Mouse (Mus musculus) kidney, adult 2 months (tissue): ENCODE results near the gene Plxdc1. TPM values are rescaled to one million over a fixed set of nuclear protein-coding genes. Genes with fewer than 3 reads are reported as not detected.

Experiments
- DNase-seq: peaks from one replicate; pipeline ENCODE4 v3.0.0; 2021
- H3K27ac ChIP-seq: fragments of 200-500 bp; 2 replicates; pipeline ENCODE4 v1.5.1; 2012; ENCODE audit warnings: low read depth, low read length, control low read depth, inconsistent platforms; ENCODE audit not compliant: insufficient read depth
- H3K27me3 ChIP-seq: fragments of 200-500 bp; replicated peaks from 2 replicates; pipeline ENCODE4 v1.6.1; 2012; ENCODE audit warnings: mild to moderate bottlenecking, moderate library complexity, low read length, inconsistent platforms; ENCODE audit not compliant: control insufficient read depth, insufficient read depth
- H3K36me3 ChIP-seq: fragments of 200-500 bp; 2 replicates; pipeline ENCODE4 v1.6.1; 2012; ENCODE audit warnings: mild to moderate bottlenecking, moderate library complexity, low read length, inconsistent platforms; ENCODE audit not compliant: control insufficient read depth, insufficient read depth
- H3K4me1 ChIP-seq: fragments of 200-500 bp; 2 replicates; pipeline ENCODE4 v1.6.1; 2011; ENCODE audit warnings: low read length; ENCODE audit not compliant: control insufficient read depth, insufficient read depth
- H3K4me3 ChIP-seq: fragments of 200-500 bp; 2 replicates; pipeline ENCODE4 v1.5.1; 2011; ENCODE audit warnings: mild to moderate bottlenecking, low read depth, low read length, control low read depth; ENCODE audit not compliant: insufficient read depth
- CTCF ChIP-seq: fragments of 200-500 bp; conservative IDR thresholded peaks from 2 replicates; pipeline ENCODE4 v1.5.1; 2011; ENCODE audit warnings: low read depth, mild to moderate bottlenecking, control low read depth, low read length, moderate library complexity, mixed read lengths; ENCODE audit not compliant: insufficient read depth, insufficient read length
- POLR2A ChIP-seq: fragments of 200-500 bp; IDR thresholded peaks from one replicate; pipeline ENCODE4 v1.6.1; 2011; ENCODE audit warnings: low read depth, low read length, control low read depth
- WGBS: fragments of 180-500 bp; shearing (Covaris S2); methylation state at CpG from one replicate; pipeline ENCODE4 v1.1.7; 2018; 5-methylcytosine and 5-hydroxymethylcytosine counted together
- polyA plus RNA-seq: library from polyadenylated mRNA; depleted of rRNA; stranded (reverse); fragments of >200 nt; gene quantifications from 2 replicates; pipeline ENCODE4 v1.2.3, GENCODE M21; 2012

Plxdc1 gene
- polyA plus RNA-seq, 1 experiment, result 1.0 TPM

DNA sequence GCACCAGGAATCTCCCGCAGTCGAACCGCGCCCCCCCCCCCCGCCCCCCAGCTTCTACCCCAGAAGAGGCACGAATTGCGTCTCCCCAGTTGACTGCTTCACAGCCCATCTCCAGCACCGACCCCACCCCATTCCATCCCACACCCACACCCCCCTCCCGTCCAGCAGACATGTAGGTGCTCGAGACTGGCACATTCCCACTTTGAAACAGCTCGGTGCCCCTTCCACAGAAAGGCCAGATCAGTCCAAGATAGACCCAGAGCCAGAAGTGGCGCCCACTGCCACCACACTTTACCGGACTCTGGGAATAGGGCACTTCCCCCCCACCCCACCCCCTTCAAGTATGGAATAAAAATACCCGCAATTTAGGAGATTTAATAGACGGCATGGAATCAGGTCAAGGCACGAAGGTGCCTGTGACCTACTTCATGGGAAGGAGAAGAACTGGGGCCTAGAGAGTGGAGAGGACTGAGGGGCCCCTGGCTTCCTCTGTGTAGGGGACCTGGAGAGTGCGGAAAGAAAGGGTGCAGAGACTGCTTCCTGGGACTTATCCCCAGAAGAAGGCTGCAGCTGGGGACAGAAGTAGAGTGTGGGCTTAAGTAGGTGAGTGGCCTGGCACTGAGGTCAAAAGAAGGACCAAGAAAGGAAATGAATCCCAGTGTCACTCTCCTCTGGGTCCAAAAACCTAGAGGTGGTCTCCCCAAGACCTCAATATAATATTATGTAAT is 658 bp upstream of the Plxdc1 start:
- 36% methylated on average over 16 of the region's 17 CpGs for WGBS
- no peaks in the 10 kb centered on the region for H3K4me1 ChIP-seq

GRCm38 (mm10) chr11:97983983-97984382 is 2.3 kb downstream of the Plxdc1 start:
- H3K4me1 ChIP-seq, result no peaks in the 10 kb centered on the region
- no peak for DNase-seq
- no peaks in the 10 kb centered on the region for H3K27me3 ChIP-seq
- H3K27ac ChIP-seq, result no peak overlapping the region
- no peaks in the 10 kb centered on the region for H3K36me3 ChIP-seq
- 58% methylated on average over 1 of the region's 1 CpGs for WGBS
- TF ChIP-seq CTCF (no peak), POLR2A (no peak)
- no peak overlapping the region for H3K4me3 ChIP-seq

More for the DNA sequence above, 658 bp upstream of the Plxdc1 start:
- no peak overlapping the region for H3K27ac ChIP-seq
- peak overlapping the region; percentile 45; the same call in 1 of the 2 replicates for H3K4me3 ChIP-seq
- TF ChIP-seq CTCF (no peak), POLR2A (no peak)
- DNase-seq, result no peak
- no peaks in the 10 kb centered on the region for H3K27me3 ChIP-seq
- no peaks in the 10 kb centered on the region for H3K36me3 ChIP-seq

DNA sequence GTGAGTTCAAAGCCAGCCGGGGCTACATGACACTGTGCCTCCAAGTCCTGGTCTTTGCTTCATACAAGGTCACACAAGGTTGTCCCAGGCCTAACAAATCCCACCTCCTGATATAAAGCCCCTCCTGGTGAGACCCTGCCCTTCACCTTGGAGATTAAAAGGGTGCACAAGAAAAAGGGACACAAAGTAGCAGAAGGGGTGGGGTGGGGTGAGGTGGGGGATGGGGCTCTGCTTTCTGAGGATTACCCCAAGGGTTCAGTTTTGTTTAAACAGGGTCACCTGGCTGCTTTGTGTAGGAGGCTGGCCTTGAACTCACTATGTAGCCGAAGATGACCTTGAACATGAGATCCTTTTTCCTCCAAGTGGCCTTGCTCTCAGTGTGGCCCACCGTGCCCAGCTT is 2.7 kb downstream of the Plxdc1 start:
- Histone ChIP-seq H3K27me3 (no peaks in the 10 kb centered on the region), H3K4me1 (no peaks in the 10 kb centered on the region), H3K36me3 (no peaks in the 10 kb centered on the region), H3K4me3 (no peak overlapping the region), H3K27ac (no peak overlapping the region)
- TF ChIP-seq POLR2A, result no peak
- no peak for TF ChIP-seq CTCF
- 91% methylated on average over 3 of the region's 3 CpGs for WGBS
- no peak for DNase-seq

DNA sequence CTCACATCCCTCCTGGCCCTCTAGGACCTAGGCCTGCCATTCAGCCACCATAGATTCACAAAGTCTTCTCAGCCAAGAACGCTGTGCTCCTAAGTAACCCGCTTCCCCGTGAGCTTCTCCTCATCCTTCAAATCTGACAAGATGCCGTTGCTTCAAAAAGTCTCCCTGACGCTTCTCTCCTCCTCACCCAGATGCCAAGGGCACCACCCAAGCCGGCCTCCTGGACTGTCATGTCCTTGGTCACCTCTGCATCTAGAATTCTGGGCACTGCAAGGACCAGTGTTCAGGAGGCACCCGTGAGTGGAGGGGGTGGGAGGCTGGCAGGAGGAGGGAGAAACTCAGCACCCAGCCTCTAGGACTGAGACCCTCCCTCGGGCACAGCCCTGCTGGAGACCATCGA is 3.5 kb downstream of the Plxdc1 start:
- Histone ChIP-seq H3K27ac (no peak overlapping the region), H3K27me3 (no peaks in the 10 kb centered on the region), H3K36me3 (no peaks in the 10 kb centered on the region), H3K4me3 (no peak overlapping the region), H3K4me1 (no peaks in the 10 kb centered on the region)
- DNase-seq, result no peak
- TF ChIP-seq CTCF (no peak), POLR2A (no peak)
- WGBS, result 88% methylated on average over 9 of the region's 9 CpGs

DNA sequence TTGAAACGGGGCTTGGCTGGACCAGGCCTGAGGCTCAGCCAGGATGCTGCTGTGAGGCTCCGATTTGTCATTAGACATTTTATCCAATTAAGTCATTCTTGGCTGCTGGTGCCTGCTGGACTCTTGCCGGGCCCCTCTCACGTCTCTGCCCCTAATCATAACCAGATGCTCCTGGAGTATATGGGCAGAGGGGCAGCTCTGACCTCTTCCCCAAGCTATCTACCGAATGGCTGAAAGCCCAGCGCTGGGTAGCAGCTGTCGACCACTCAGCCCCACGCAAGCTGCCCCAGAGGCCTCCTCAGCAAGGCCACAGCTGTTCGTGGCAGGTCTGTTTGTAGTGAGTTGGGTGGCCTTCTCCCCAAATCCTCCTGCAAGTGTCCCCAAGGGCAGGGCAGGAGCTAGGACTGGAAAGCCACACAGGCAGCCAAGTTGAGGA is 5.7 kb downstream of the Plxdc1 start:
- Histone ChIP-seq H3K36me3 (no peaks in the 10 kb centered on the region), H3K27ac (no peak overlapping the region), H3K4me3 (no peak overlapping the region), H3K27me3 (no peaks in the 10 kb centered on the region), H3K4me1 (no peaks in the 10 kb centered on the region)
- WGBS, result 75% methylated on average over 9 of the region's 9 CpGs
- DNase-seq, result no peak
- no peak for TF ChIP-seq POLR2A
- TF ChIP-seq CTCF, result no peak

- no peaks in the 10 kb centered on the region for H3K27me3 ChIP-seq
- no peaks in the 10 kb centered on the region for H3K36me3 ChIP-seq
- no peak overlapping the region for H3K4me3 ChIP-seq
- no peak for DNase-seq
- no peak for TF ChIP-seq CTCF
- WGBS, result 80% methylated on average over 10 of the region's 10 CpGs
- no peak overlapping the region for H3K27ac ChIP-seq
- H3K4me1 ChIP-seq, result 0 out of 2 replicates have a peak, but pooled peaks cover under 1% of the 10 kb centered on the region
Observed at GRCm38 (mm10) chr11:97979824-97980495, 6.3 kb downstream of the Plxdc1 start.

GRCm38 (mm10) chr11:97978392-97978791 is 7.9 kb downstream of the Plxdc1 start:
- Histone ChIP-seq H3K27ac (no peak overlapping the region), H3K27me3 (no peaks in the 10 kb centered on the region), H3K4me1 (peaks cover 12% of the 10 kb centered on the region; the same call in 1 of the 2 replicates), H3K36me3 (no peaks in the 10 kb centered on the region), H3K4me3 (no peak overlapping the region)
- TF ChIP-seq POLR2A (no peak), CTCF (no peak)
- DNase-seq, result no peak
- 89% methylated on average over 13 of the region's 13 CpGs for WGBS
